Mouse (Mus musculus): ENCODE data around the gene Ndufa13. TPM values are rescaled to one million over a fixed set of nuclear protein-coding genes. Genes with fewer than 3 reads are reported as not detected.

Gene Ndufa13
- total RNA-seq, 2 experiments from 2014 or later: 159 to 174 TPM

DNA sequence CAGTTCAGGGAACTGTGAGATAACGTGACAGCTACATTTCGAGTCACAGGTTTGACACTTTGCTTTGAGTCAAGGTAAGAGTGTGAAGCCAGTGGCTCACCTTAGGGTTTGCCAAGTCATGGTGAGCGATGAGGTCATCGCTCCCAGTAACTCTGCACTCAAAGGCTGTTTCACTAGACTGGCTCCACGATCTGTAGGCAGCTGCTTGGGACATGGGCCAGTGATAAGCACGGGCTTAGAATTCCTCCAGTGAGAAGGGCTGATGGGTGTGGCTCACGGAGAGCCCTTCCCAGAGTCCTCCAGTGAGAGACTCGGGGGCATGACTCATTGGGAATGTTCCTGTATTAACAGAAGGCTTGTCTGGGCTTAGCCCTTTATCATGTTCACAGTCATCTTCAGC, 53.4 kb downstream of the Ndufa13 start:
- no peak for DNase-seq (ENCODE audit: extremely low spot score in 1 of 2, low spot score in 1 of 2)

DNA sequence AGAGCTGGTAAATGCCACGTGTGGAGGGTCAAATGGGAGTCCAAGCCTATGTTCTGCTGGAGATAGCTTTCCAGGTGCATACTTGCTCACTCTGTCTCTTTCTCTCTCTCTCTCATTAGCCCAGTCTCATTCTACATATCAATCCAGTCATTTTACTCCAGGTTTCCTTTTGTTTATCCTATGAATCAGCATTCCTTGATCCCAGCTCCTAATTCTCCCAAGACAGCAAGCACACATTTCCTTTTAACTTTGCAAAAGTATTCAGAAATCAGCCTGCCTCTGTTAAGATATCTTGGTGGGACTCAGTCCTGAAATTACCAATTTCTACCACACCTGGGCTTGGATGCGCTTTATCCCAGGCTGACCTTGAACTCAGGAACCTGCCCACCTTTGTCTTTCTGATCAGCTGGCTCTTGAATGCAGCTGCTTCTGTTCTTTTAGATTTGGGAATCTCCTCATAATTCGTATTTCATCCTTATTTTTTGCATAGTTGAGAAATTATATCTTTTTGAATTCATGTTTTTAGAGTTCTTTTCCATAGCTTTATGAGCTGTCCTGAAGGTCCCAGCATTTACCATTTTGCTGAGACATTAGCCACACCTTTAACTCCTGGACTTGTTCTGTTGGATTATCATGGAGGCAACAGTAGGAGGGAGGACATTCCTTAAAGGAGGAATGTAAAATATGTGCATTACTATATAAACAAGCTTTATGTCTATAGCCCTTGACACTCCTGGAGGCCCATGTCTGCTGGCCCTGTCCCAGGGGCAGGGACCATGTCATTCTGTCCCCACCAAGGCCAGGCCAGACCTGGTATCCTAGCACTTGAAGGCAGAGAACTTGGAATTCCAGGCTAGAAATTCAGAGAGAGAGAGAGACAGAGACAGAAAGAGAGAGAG, 54.9 kb downstream of the Ndufa13 start:
- no peak for DNase-seq (ENCODE audit: extremely low spot score in 1 of 2, low spot score in 1 of 2)

Other genes with a start within 250 kb of the Ndufa13 start
- gene Zfp964, start 248.1 kb downstream of the Ndufa13 start, total RNA-seq (2021): 1 to 10 TPM; 4.3 to 5.5 TPM
- 10 to 100 TPM; 19.1 to 19.7 TPM for gene Zfp869, start 191.8 kb downstream of the Ndufa13 start, total RNA-seq (2021)
- 1 to 10 TPM; 4.2 to 4.5 TPM for gene Zfp963, start 152.6 kb downstream of the Ndufa13 start, total RNA-seq (2021)
- 1 to 10 TPM; 1.8 to 2.6 TPM for gene Gm20422, start 127.7 kb downstream of the Ndufa13 start, total RNA-seq (2021)
- 10 to 100 TPM; 39.9 to 44.5 TPM for gene Atp13a1, start 111.4 kb downstream of the Ndufa13 start, total RNA-seq (2021)
- gene Zfp866, start 111.4 kb downstream of the Ndufa13 start, total RNA-seq (2021): 10 to 100 TPM; 26.1 to 28.8 TPM
- 10 to 100 TPM; 10.9 to 15.2 TPM for gene Gmip, start 93.9 kb downstream of the Ndufa13 start, total RNA-seq (2021)
- under 1 TPM; 0.35 to 0.37 TPM for gene Lpar2, start 80.1 kb downstream of the Ndufa13 start, total RNA-seq (2021)
- gene Pbx4, start 70.1 kb downstream of the Ndufa13 start, total RNA-seq (2021): 10 to 100 TPM; 13.3 to 13.6 TPM
- 1 to 10 TPM in 1 of 2 experiments, under 1 TPM in 1; 0.89 to 1.3 TPM for gene Cilp2, start 14.9 kb downstream of the Ndufa13 start, total RNA-seq (2021)
- under 1 TPM; 0.27 to 0.28 TPM for gene Tssk6, start 374 bp downstream of the Ndufa13 start, total RNA-seq (2021)
- 10 to 100 TPM; 29.0 to 37.5 TPM for gene Yjefn3, start 154 bp upstream of the Ndufa13 start, total RNA-seq (2021)
- gene Gatad2a, start 93.8 kb upstream of the Ndufa13 start, total RNA-seq (2021): 10 to 100 TPM; 30.7 TPM
- gene Mau2, start 140.2 kb upstream of the Ndufa13 start, total RNA-seq (2021): 10 to 100 TPM; 77.2 to 83.9 TPM
- 10 to 100 TPM; 48.7 to 58.3 TPM for gene Sugp1, start 140.3 kb upstream of the Ndufa13 start, total RNA-seq (2021)
- gene Tm6sf2, start 170.4 kb upstream of the Ndufa13 start, total RNA-seq (2021): 1 to 10 TPM; 2.9 to 4.9 TPM
- gene Hapln4, start 180.9 kb upstream of the Ndufa13 start, total RNA-seq (2021): 10 to 100 TPM; 68.2 to 77.5 TPM
- 100 to 1,000 TPM; 188 to 207 TPM for gene Ncan, start 218.3 kb upstream of the Ndufa13 start, total RNA-seq (2021)
- gene Nr2c2ap, start 228.8 kb upstream of the Ndufa13 start, total RNA-seq (2021): 10 to 100 TPM; 25.5 to 29.8 TPM
- gene Rfxank, start 236.6 kb upstream of the Ndufa13 start, total RNA-seq (2021): 10 to 100 TPM; 11.8 to 12.0 TPM
- 10 to 100 TPM; 47.0 to 47.5 TPM for gene Borcs8, start 236.9 kb upstream of the Ndufa13 start, total RNA-seq (2021)
- not detected for gene Mef2b, start 237.2 kb upstream of the Ndufa13 start, total RNA-seq (2021)